ENCODE assay signal across 9 mouse cellular contexts in genomic region chr12:113044916-113045677, GRCm38 (mm10). TPM values are rescaled to one million over a fixed set of nuclear protein-coding genes. Genes with fewer than 3 reads are reported as not detected.
DNase-seq lines count a peak whose midpoint lies in the region; ATAC-seq and TF ChIP-seq lines count a peak whose summit lies in the region.
"Had no signal": no experiment of that assay in that cellular context is flagged by ENCODE, and none has a peak within 500 bp of the region (broad histone marks: within the 10 kb centered on the region; RNA-seq: fewer than 3 reads in every experiment).

No protein-coding gene starts in this region.

- no peak overlapping the region for H3K9ac ChIP-seq in hindbrain, postnatal 0 days (replicated peaks; ENCODE audit: low read length)
- H3K9ac ChIP-seq in hindbrain, embryonic 11.5 days (ENCODE audit: low read depth, low read length): no peak overlapping the region
- H3K9ac ChIP-seq in intestine, postnatal 0 days (ENCODE audit: low read depth, low read length): no peak overlapping the region
- H3K9ac ChIP-seq in forebrain, embryonic 11.5 days (ENCODE audit: low read length): no peak overlapping the region

- H3K4me3 ChIP-seq in hindbrain, postnatal 0 days (ENCODE audit: low read length): no peak overlapping the region
- H3K4me3 ChIP-seq in hindbrain, embryonic 11.5 days (ENCODE audit: low read depth, low read length): no peak overlapping the region
- H3K4me3 ChIP-seq in intestine, postnatal 0 days (ENCODE audit: low read depth, low read length): no peak overlapping the region
- H3K4me3 ChIP-seq in forebrain, embryonic 11.5 days (ENCODE audit: low read depth, low read length): no peak overlapping the region

- ATAC-seq in hindbrain, postnatal 0 days: no peak
- no peak for ATAC-seq in hindbrain, embryonic 11.5 days (ENCODE audit: low FRiP score)
- no peak for ATAC-seq in intestine, postnatal 0 days
- ATAC-seq in forebrain, embryonic 11.5 days (replicated peaks; ENCODE audit: low FRiP score): no peak

- H3K27ac ChIP-seq in hindbrain, postnatal 0 days: no peak overlapping the region
- H3K27ac ChIP-seq in hindbrain, embryonic 11.5 days (ENCODE audit: low read depth, low read length): no peak overlapping the region
- H3K27ac ChIP-seq in intestine, postnatal 0 days (ENCODE audit: low read depth, low read length): no peak overlapping the region
- H3K27ac ChIP-seq in forebrain, embryonic 11.5 days (ENCODE audit: low read depth, low read length): no peak overlapping the region

- peaks cover 17% of the 10 kb centered on the region for H3K4me1 ChIP-seq in hindbrain, postnatal 0 days (ENCODE audit: insufficient read depth, low read length)
- H3K4me1 ChIP-seq in hindbrain, embryonic 11.5 days (replicated peaks; ENCODE audit: control insufficient read depth, insufficient read depth, low read length): peaks cover 5% of the 10 kb centered on the region; the same call in 1 of the 2 replicates
- no peaks in the 10 kb centered on the region for H3K4me1 ChIP-seq in intestine, postnatal 0 days (replicated peaks; ENCODE audit: control insufficient read depth, insufficient read depth, low read length)
- H3K4me1 ChIP-seq in forebrain, embryonic 11.5 days (replicated peaks; ENCODE audit: control insufficient read depth, insufficient read depth, low read length): no peaks in the 10 kb centered on the region

- H3K27me3 ChIP-seq in hindbrain, postnatal 0 days (ENCODE audit: insufficient read depth, low read length): no peaks in the 10 kb centered on the region
- H3K27me3 ChIP-seq in hindbrain, embryonic 11.5 days (ENCODE audit: control insufficient read depth, insufficient read depth, low read length): no peaks in the 10 kb centered on the region
- H3K27me3 ChIP-seq in intestine, postnatal 0 days (replicated peaks; ENCODE audit: control insufficient read depth, insufficient read depth, low read length): no peaks in the 10 kb centered on the region
- no peaks in the 10 kb centered on the region for H3K27me3 ChIP-seq in forebrain, embryonic 11.5 days (ENCODE audit: control insufficient read depth, insufficient read depth, low read length)

- peak; percentile 58 for TF ChIP-seq CTCF in hindbrain, postnatal 0 days (IDR thresholded peaks at IDR 0.05; ENCODE audit: low read depth)
- TF ChIP-seq CTCF in intestine, postnatal 0 days (IDR thresholded peaks at IDR 0.05; ENCODE audit: low read depth): peak; percentile 75

- peaks cover 5% of the 10 kb centered on the region; the same call in 1 of the 2 replicates for H3K36me3 ChIP-seq in hindbrain, postnatal 0 days (ENCODE audit: insufficient read depth, low read length)
- H3K36me3 ChIP-seq in hindbrain, embryonic 11.5 days (ENCODE audit: control insufficient read depth, insufficient read depth, low read length): peaks cover 2% of the 10 kb centered on the region; the same call in 1 of the 2 replicates
- H3K36me3 ChIP-seq in intestine, postnatal 0 days (ENCODE audit: control insufficient read depth, insufficient read depth): peaks cover 45% of the 10 kb centered on the region
- H3K36me3 ChIP-seq in forebrain, embryonic 11.5 days (ENCODE audit: control insufficient read depth, insufficient read depth, low read length): peaks cover 6% of the 10 kb centered on the region; the same call in 1 of the 2 replicates

- 81% methylated on average over 3 of the region's 3 CpGs for WGBS in hindbrain, postnatal 0 days
- WGBS in hindbrain, embryonic 11.5 days: 82% methylated on average over 3 of the region's 3 CpGs
- 70% methylated on average over 3 of the region's 3 CpGs for WGBS in intestine, postnatal 0 days
- 80% methylated on average over 3 of the region's 3 CpGs for WGBS in forebrain, embryonic 11.5 days

- peak; percentile 26 for DNase-seq in hindbrain, postnatal 0 days (ENCODE audit: low spot score)
- no peak for DNase-seq in hindbrain, embryonic 11.5 days (ENCODE audit: low spot score)
- peak; percentile 50 to 57 for DNase-seq in B cell, adult 2 months
- DNase-seq in ZHBTc4 (ENCODE audit: low read depth, low spot score): peak; percentile 27
- DNase-seq in naive thymus-derived CD4-positive, alpha-beta T cell, adult 2 months (ENCODE audit: low read depth): peak; percentile 72
- DNase-seq in right cerebral cortex, postnatal 14 days: no peak
- DNase-seq in forebrain, embryonic 11.5 days (ENCODE audit: low spot score): no peak

- no peak overlapping the region for H3K4me2 ChIP-seq in hindbrain, postnatal 0 days (ENCODE audit: low read depth, low read length)
- H3K4me2 ChIP-seq in hindbrain, embryonic 11.5 days (replicated peaks; ENCODE audit: low read depth, low read length): no peak overlapping the region
- H3K4me2 ChIP-seq in intestine, postnatal 0 days (replicated peaks; ENCODE audit: low read depth): no peak overlapping the region
- no peak overlapping the region for H3K4me2 ChIP-seq in forebrain, embryonic 11.5 days (ENCODE audit: low read depth, low read length, severe bottlenecking)

- no peaks in the 10 kb centered on the region for H3K9me3 ChIP-seq in hindbrain, postnatal 0 days (ENCODE audit: low read length)
- H3K9me3 ChIP-seq in hindbrain, embryonic 11.5 days (ENCODE audit: control insufficient read depth, low read length): no peaks in the 10 kb centered on the region
- no peaks in the 10 kb centered on the region for H3K9me3 ChIP-seq in intestine, postnatal 0 days (ENCODE audit: control insufficient read depth)
- no peaks in the 10 kb centered on the region for H3K9me3 ChIP-seq in forebrain, embryonic 11.5 days (ENCODE audit: control insufficient read depth, low read length)

RNA-seq across cellular contexts. Expression of gene Tex22, which starts 29.2 kb away (rescaled TPM):
- total RNA-seq in hindbrain, postnatal 0 days (2014; rRNA removed): 0.73 and 1.8 TPM in 2 replicates
- polyA plus RNA-seq in hindbrain, postnatal 0 days (2015; fragmentation: Nextera tagmentation; extraction: Ambion mirVana): not detected in 2 replicates
- 0.26 TPM in 1 of 2 replicates, not detected in the other for polyA plus RNA-seq in hindbrain, embryonic 11.5 days (2014; fragmentation: Nextera tagmentation; extraction: Ambion mirVana)
- polyA plus RNA-seq in intestine, postnatal 0 days (2015; fragmentation: Nextera tagmentation; extraction: Ambion mirVana): not detected in 2 replicates
- polyA plus RNA-seq in forebrain, embryonic 11.5 days (2014; fragmentation: Nextera tagmentation; extraction: Ambion mirVana): not detected in 2 replicates
- total RNA-seq: hematopoietic stem cell, adult 5-6 weeks had no signal

RNA-seq across cellular contexts. Expression of gene Pacs2, which starts 30.8 kb away (rescaled TPM):
- total RNA-seq in hindbrain, postnatal 0 days (2014; rRNA removed): 111 and 125 TPM in 2 replicates
- polyA plus RNA-seq in hindbrain, postnatal 0 days (2015; fragmentation: Nextera tagmentation; extraction: Ambion mirVana): 20.3 and 20.6 TPM in 2 replicates
- polyA plus RNA-seq in hindbrain, embryonic 11.5 days (2014; fragmentation: Nextera tagmentation; extraction: Ambion mirVana): 17.2 and 21.2 TPM in 2 replicates
- polyA plus RNA-seq in intestine, postnatal 0 days (2015; fragmentation: Nextera tagmentation; extraction: Ambion mirVana): 5.1 and 5.2 TPM in 2 replicates
- polyA plus RNA-seq in forebrain, embryonic 11.5 days (2014; fragmentation: Nextera tagmentation; extraction: Ambion mirVana): 24.7 and 25.6 TPM in 2 replicates

RNA-seq across cellular contexts. Expression of gene Brf1, which starts 44.6 kb away (rescaled TPM):
- 29.4 and 32.9 TPM in 2 replicates for total RNA-seq in hindbrain, postnatal 0 days (2014; rRNA removed)
- polyA plus RNA-seq in hindbrain, postnatal 0 days (2015; fragmentation: Nextera tagmentation; extraction: Ambion mirVana): 39.0 and 40.8 TPM in 2 replicates
- 53.6 and 57.8 TPM in 2 replicates for polyA plus RNA-seq in hindbrain, embryonic 11.5 days (2014; fragmentation: Nextera tagmentation; extraction: Ambion mirVana)
- polyA plus RNA-seq in intestine, postnatal 0 days (2015; fragmentation: Nextera tagmentation; extraction: Ambion mirVana): 17.9 and 21.3 TPM in 2 replicates
- polyA plus RNA-seq in forebrain, embryonic 11.5 days (2014; fragmentation: Nextera tagmentation; extraction: Ambion mirVana): 67.3 and 70.8 TPM in 2 replicates

RNA-seq across cellular contexts. Expression of gene Mta1, which starts 53.0 kb away (rescaled TPM):
- total RNA-seq in hindbrain, postnatal 0 days (2014; rRNA removed): 57.6 and 65.0 TPM in 2 replicates
- polyA plus RNA-seq in hindbrain, postnatal 0 days (2015; fragmentation: Nextera tagmentation; extraction: Ambion mirVana): 13.1 and 13.5 TPM in 2 replicates
- 17.2 and 19.4 TPM in 2 replicates for polyA plus RNA-seq in hindbrain, embryonic 11.5 days (2014; fragmentation: Nextera tagmentation; extraction: Ambion mirVana)
- polyA plus RNA-seq in intestine, postnatal 0 days (2015; fragmentation: Nextera tagmentation; extraction: Ambion mirVana): 4.9 and 5.6 TPM in 2 replicates
- 25.3 and 27.7 TPM in 2 replicates for polyA plus RNA-seq in forebrain, embryonic 11.5 days (2014; fragmentation: Nextera tagmentation; extraction: Ambion mirVana)

Comparison
In these comparisons a context has a peak if more than half of its experiments do, and no peak if none do; other contexts are left out.
1. DNase-seq: peak in hindbrain, postnatal 0 days (single experiment), B cell, adult 2 months (2 of 2), ZHBTc4 (single experiment) and naive thymus-derived CD4-positive, alpha-beta T cell, adult 2 months (single experiment); none in hindbrain, embryonic 11.5 days (single experiment), right cerebral cortex, postnatal 14 days (single experiment) and forebrain, embryonic 11.5 days (single experiment).